Mouse (Mus musculus) cerebellum, adult (tissue): ENCODE measurements around the gene Bank1.

Source experiments
- ATAC-seq: cut with Nextera tagmentation; 2 replicates; pipeline ENCODE4 v1.9.2; 2017; ENCODE audit warnings: mild to moderate bottlenecking, moderate library complexity, mixed read lengths; ENCODE audit not compliant: insufficient number of reproducible peaks, low FRiP score, low TSS enrichment

The Bank1 gene

GRCm38 (mm10) chr3:136257761-136258160 lies 68.1 kb downstream of the Bank1 start:
- no peak for ATAC-seq

- ATAC-seq: peak; percentile 64
These were observed 71.2 kb downstream of the Bank1 start for GRCm38 (mm10) chr3:136254713-136255112.

GRCm38 (mm10) chr3:136252820-136253219 lies 73.0 kb downstream of the Bank1 start:
- ATAC-seq: no peak

- ATAC-seq: no peak
These were observed 74.3 kb downstream of the Bank1 start for GRCm38 (mm10) chr3:136251578-136251977.

- no peak for ATAC-seq
These were observed 78.5 kb downstream of the Bank1 start for GRCm38 (mm10) chr3:136247331-136247730.

GRCm38 (mm10) chr3:136244931-136245330 lies 80.9 kb downstream of the Bank1 start:
- no peak for ATAC-seq

GRCm38 (mm10) chr3:136238790-136239189 lies 87.1 kb downstream of the Bank1 start:
- ATAC-seq: no peak

GRCm38 (mm10) chr3:136233507-136233906 lies 92.4 kb downstream of the Bank1 start:
- no peak for ATAC-seq

- ATAC-seq: no peak
These were observed 95.2 kb downstream of the Bank1 start for GRCm38 (mm10) chr3:136230602-136231151.

- no peak for ATAC-seq
These were observed 136.1 kb downstream of the Bank1 start for GRCm38 (mm10) chr3:136189661-136190228.

GRCm38 (mm10) chr3:136186548-136187113 lies 139.2 kb downstream of the Bank1 start:
- no peak for ATAC-seq

GRCm38 (mm10) chr3:136171631-136172030 lies 154.2 kb downstream of the Bank1 start:
- ATAC-seq: no peak

GRCm38 (mm10) chr3:136168071-136168470 lies 157.8 kb downstream of the Bank1 start:
- no peak for ATAC-seq

GRCm38 (mm10) chr3:136166671-136167070 lies 159.2 kb downstream of the Bank1 start:
- no peak for ATAC-seq

GRCm38 (mm10) chr3:136166033-136166361 lies 159.9 kb downstream of the Bank1 start:
- peak; percentile 52 for ATAC-seq

- ATAC-seq: peak; percentile 96
These were observed 160.5 kb downstream of the Bank1 start for GRCm38 (mm10) chr3:136165167-136166032.

GRCm38 (mm10) chr3:136158059-136158458 lies 167.8 kb downstream of the Bank1 start:
- no peak for ATAC-seq

- no peak for ATAC-seq
These were observed 170.3 kb downstream of the Bank1 start for GRCm38 (mm10) chr3:136155555-136155954.

- ATAC-seq: no peak
These were observed 175.0 kb downstream of the Bank1 start for GRCm38 (mm10) chr3:136150886-136151285.

- ATAC-seq: no peak
These were observed 178.7 kb downstream of the Bank1 start for GRCm38 (mm10) chr3:136147166-136147565.

GRCm38 (mm10) chr3:136132013-136132412 lies 193.9 kb downstream of the Bank1 start:
- peak; percentile 87 for ATAC-seq
